Mouse (Mus musculus): Measurements from ENCODE around the gene Rhog.

The Rhog gene

DNA sequence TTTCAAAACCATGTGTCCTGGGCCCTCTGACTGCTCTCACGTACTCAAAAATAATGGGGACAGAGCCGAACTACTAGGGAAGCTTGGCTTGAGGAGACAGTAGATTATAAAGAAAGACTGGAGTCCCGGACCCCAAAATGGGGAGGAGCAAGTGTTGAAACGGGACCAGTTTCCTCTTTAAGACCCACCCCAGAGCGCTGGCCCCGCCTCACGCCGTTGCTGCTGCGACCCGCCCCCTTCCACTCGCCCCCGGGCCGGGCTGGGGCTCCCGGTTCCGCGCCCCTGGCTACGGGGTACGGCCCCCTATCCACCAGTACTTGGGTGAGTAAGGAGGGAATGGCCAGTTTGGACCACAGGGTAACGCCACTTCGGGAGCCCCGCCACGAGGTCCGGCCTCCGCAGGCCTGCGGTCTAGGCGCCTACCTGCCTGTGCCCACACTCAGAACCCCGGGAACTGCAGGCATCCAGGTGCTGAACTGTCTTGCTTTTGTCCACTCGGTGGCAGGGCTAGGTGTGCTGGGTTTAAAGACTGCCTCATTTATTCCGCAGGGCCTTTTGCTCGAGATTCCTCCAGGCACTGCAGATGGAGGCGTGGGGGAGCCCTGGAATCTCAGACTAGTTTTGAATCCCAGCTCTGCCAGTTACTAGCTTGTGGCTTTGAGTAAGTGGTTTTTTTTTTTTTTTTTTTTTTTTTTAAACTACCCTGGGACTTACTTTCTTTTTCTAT is 32.9 kb downstream of the Rhog start:
- in situ Hi-C loops (cut with MboI, MseI) = no loop called here

DNA sequence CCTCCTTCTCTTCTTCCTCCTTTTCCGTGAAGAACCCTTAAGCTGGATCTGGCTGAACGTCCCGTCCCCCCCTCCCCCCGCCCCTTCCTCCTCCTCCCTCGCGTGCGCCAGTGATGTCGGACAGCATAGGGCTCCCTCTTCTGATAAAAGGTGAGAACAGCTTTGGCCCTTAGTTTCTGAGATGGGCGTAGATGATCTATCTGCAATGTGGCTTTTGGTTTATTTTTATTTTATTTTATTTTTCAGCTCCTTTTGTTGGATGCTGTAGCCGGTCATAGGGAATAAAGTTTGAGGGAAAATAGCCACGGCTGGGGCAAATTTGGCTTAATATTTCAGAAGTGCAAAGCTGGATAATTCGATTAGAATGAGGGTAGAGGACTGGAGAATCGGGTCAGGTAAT is 33.5 kb downstream of the Rhog start:
- in situ Hi-C loops (cut with MboI, MseI) = no loop called here

DNA sequence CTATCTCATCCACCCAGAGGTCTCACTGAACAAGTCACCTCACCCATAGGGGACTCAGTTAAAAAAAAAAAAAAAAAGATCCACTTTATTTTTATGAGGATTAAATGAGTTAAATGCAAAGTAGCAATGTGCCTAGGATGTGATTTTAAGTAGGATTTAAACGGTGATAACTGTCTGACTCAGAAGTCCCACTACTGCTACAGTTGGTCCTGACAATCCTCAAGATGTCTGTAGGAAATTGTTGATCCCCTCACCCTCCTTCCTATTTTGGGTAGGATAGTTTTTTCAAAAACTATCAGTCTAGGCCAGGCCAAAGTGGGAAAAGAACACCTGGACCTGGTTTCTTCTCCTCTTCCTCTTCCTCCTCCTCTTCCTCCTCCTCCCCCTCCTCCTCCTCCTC is 34.0 kb downstream of the Rhog start:
- in situ Hi-C loops (cut with MboI, MseI) = no loop called here

DNA sequence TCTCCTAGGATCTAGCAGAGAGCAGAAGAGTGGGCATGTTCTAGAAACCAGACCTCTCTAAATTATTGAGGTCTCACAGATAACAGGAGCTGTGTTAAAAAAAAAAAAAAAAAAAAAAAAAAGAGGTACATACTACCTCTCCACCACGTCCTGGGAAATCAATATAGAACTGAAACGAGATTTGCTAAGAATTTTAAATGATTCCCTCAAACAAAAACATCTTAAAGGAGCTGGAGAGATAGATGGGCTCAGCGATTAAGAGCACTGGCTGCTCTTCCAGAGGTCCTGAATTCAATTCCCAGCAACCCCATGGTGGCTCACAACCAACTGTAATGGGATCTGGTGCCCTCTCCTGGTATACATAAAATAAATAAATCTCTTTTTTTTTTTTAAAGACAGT is 44.8 kb downstream of the Rhog start:
- in situ Hi-C loops (cut with MboI, MseI) = no loop called here

DNA sequence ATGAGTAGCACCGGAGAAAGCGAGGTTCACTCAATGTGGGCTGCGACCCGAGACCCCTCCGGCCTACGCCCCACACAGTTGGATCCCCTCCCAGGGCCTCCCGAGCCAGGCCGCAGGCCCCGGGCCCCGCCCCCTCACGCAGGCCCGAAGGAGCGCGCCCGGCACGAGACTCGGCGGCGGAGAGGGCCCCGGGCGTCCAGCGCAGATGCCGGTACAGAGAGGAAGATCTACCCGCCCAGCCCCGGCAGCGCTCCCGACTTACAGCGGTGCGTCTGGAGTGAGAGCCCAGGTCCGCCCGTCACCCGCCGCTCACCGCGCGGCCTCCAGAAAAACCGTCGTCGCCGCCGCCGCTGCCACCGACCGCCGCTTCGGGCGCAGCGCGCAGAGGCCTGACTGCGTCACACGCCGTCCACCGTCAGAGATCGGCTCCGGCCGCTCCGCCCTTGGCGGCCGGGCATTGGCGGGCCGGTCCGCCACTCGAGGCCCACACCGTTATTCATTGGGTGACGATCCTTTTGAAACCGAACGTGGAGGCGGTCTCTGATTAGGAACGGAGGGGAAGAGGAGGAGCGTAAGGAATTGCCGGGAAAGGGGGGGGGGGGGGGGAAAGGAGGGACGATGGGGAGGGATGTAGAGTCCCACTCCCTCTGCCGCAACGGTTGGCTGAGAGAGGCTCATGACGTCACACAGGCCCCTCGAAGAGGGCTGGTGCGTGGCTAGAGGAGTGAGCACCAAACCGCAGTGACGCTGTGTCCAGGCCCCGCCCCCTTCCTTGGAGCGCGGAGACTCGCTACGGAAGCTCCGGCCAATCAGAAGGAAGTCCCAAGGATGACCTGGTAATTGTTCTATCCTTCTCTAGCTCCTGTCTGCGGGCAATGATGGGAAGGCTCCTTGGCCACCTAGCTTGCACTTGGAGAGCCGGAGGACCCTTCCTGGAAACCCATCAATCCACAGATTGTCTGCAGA is 45.8 kb downstream of the Rhog start, which contains the start of the genes Nup98 and Pgap2:
Nup98 (minus strand) TSS at position 421 of the 966 bp plus-strand sequence.
Pgap2 (plus strand) TSS at position 453 of the 966 bp plus-strand sequence.
- in situ Hi-C loops (cut with MboI, MseI) = loop anchor here in 1 of 2 experiments (5.0 kb wide), 1 partner anchor 37 kb away; no protein-coding TSS in a partner anchor

DNA sequence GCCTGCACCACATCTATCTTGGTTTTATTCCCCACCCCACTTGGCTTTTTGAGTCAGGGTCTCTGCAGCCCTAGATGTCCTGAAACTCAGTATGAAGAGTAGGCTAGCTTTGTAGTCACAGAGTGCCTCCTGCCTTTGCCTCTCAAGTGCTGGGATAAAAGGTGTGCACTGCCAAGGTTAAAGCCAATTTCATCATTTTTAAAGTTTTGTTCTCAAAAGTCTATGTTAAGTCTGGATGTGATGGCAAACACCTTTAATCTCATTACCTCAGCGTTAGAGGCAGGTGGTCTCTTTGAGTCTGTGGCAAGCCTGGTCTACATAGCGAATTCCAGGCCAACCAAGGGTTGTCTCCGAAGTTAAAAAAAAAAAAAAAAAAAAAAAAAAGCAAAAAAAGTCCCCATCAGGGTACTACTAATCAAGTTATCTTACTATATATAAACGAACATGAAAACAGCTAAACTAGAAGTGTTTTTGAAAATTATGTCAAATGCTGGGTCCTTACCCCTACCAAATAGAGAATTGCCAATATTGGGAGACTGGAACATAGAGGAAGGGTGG is 47.0 kb downstream of the Rhog start:
- in situ Hi-C loops (cut with MboI, MseI) = loop anchor here in 1 of 2 experiments (5.0 kb wide), 1 partner anchor 38 kb away; no protein-coding TSS in a partner anchor

DNA sequence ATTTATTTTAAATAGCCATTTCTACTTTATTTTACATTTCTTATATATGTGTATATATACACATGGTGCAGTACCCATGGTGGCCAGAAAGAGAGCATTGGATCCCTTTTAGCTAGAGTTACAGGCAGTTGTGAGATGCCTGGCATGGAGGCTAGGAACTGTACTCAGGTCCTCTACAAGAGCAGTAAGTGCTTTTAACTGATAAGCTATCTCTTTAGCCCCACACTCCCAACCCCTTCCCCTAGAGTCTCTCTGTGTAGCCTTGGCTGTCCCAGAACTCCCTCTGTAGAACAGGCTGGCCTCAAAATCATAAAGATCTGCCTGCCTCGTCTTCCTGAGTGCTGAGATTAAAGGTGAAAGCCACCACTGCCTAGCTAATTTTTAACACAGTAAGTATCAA is 50.2 kb downstream of the Rhog start:
- in situ Hi-C loops (cut with MboI, MseI) = loop anchor here in 1 of 2 experiments (5.0 kb wide), 1 partner anchor 42 kb away; no protein-coding TSS in a partner anchor

DNA sequence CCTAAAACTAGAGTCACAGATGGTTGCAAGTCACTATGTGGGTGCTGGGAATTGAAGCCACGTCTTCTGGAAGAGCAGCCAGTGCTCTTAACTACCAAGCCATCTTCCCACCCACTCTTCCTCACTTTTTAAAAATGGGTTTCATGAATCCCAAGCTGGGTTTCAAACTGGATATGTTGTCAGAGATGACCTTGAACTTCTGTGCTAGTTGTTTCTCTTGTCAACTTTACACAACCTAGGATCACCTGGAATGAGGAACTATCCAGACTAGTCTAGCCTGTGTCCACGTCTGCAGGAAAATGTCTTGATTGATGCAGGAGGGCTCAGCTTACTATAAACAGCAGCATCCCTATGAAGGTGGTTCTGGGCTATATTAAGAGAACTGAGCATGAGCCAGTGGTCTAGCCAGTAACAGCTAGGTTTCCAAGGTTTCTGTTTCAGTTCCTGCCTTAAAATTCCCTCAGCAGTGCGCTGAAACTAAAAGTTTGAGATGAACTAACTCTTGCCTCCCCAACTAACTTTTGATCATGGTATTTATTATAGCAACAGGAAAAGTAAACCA is 51.5 kb downstream of the Rhog start:
- in situ Hi-C loops (cut with MboI, MseI) = no loop called here

DNA sequence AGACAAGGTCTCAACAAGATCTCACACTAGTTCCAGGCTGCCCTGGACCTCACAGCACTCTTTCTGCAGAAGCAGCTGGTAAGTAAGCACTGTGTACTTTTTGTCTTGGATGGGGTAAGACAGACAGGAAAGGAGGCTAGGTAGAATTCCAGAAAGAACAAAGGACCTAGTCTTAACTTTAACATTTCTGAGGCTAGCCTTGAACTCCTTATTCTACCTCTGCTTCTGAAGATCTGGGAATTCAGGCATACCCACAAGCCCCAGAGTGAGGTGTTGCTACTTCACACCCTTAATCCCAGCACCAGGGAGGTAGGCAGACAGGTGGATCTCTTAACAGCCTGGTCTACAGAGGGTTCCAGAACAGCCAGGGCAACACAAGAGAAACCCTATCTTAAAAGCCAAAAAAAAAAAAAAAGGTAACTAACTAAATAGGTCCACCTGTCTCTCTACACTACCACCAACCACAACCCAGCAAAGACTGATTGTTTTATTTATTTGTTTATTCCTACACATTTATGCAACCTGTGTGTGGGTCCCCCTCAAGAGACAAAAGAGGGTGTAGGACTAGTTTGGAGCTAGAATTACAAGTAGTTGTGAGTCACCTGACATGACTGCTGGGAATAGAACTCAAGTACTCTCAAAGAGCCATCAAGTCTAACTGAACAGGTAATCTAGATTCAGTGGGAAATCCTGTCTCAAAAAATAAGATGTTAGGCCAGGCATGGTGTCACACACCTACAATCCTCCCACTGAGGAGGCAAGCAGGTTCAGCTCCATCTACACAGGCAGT is 54.7 kb downstream of the Rhog start:
- in situ Hi-C loops (cut with MboI, MseI) = no loop called here

DNA sequence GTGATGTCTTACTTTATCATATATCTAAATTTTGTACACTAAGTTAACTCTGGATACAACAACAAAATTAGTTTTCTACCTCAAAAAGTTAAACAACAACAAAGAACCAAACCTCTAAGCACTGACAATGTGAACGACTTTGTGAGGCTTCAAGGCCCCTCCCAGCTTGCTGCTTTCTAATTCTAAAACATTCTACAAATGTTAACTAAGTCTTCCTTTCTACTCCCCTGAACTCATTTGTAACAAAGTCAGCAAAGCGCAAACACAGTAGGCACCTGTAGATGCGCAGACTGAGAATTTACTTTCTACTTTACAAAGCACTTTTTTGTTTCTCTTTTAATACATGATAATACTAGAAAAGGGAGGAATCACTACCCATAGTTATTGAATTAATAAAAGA is 55.3 kb downstream of the Rhog start:
- in situ Hi-C loops (cut with MboI, MseI) = no loop called here

DNA sequence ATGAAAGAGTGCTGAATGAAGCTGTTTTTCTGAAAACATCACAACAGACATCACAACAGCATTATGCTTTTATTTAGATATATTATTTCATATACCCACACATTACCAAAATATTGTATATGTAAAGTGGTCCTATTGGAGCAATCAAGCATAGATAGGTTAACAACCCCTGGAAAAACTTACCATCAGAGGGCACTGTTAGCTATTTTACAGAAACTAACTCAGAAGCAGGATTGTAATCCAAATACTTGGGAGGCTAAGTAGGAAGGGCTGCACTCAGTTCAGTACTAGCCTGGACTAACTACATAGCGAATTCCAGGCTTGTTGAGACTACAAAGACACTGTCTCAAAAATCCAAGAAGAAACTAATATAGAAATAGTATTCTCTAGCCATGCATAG is 63.5 kb downstream of the Rhog start:
- in situ Hi-C loops (cut with MboI, MseI) = loop anchor here in 1 of 2 experiments (5.0 kb wide), 1 partner anchor 40 kb away; no protein-coding TSS in a partner anchor

Measured in T-helper 17 cell (primary cell).